Mouse (Mus musculus): Measurements from ENCODE around the gene Mtnr1a.
"Not testable (repeated sequence)": the region's sequence is repeated elsewhere in the genome, so short reads cannot be mapped to it uniquely, and the experiment has no call there.

The Mtnr1a gene

DNA sequence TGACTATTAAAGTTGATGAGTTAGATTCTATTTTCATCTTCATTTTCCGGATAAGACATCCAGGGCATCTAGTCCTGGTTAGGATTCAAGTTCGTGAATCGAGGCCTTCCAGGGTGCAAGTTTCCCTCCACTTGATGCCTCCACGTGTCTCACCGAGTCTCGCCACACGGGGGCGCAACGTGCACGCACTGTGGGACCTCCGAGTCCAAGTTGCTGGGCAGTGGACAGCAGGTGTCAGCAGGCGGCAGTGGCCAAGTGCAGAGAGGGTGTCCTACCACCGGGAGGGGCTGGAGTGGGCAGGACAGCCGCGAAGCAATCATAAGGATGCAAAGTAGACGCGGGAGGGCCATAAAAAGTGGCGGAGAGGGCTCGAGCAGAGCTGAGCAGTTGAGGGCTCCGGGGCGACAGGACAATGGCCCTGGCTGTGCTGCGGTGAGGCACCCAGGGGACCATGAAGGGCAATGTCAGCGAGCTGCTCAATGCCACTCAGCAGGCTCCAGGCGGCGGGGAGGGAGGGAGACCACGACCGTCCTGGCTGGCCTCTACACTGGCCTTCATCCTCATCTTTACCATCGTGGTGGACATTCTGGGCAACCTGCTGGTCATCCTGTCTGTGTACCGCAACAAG, at the start of gene Mtnr1a:
Gene Mtnr1a, plus strand, starts transcription at position 379 of the 628 bp plus-strand sequence.
- peak; percentile 74 for DNase-seq (ENCODE audit: low spot score)

DNA sequence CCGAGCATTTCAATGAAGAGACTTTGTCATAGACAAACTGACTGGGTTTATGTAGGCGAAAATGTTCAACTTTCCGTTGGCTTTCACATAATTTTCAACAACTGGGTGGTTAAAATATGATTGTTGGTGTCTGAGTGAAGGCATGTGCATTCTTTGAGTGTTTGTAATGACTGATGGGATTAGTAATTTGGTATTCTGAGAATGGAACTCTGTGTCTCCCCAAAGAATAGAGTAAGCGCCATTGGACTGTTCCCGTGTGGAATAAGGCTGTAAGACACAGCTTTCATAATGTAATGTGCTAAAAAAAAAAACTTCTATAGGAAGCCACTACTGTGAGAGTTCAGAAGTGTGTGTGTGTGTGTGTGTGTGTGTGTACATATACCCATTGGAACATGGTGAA, 49.7 kb upstream of the Mtnr1a start:
- DNase-seq (ENCODE audit: low spot score), result no peak

DNA sequence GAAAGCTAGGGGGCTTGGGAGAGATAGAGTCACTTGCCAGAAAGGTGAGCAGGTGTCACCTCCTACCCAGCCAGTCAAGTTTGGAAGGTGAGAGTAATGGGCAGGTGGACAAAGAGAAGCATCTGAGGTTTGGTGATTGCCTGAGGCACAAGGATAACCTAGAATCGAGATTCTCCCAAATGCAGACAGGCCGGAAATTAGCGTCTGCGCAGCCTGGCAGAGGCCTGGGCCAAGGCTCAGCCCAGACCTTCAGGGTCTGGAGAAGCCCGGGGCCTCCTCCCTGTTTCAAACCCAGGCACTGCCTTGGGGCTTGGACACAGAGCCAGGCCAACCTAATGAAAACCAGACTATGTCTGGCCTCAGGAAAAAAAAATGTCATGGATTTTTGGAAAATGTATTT, 47.8 kb upstream of the Mtnr1a start:
- no peak for DNase-seq (ENCODE audit: low spot score)

DNA sequence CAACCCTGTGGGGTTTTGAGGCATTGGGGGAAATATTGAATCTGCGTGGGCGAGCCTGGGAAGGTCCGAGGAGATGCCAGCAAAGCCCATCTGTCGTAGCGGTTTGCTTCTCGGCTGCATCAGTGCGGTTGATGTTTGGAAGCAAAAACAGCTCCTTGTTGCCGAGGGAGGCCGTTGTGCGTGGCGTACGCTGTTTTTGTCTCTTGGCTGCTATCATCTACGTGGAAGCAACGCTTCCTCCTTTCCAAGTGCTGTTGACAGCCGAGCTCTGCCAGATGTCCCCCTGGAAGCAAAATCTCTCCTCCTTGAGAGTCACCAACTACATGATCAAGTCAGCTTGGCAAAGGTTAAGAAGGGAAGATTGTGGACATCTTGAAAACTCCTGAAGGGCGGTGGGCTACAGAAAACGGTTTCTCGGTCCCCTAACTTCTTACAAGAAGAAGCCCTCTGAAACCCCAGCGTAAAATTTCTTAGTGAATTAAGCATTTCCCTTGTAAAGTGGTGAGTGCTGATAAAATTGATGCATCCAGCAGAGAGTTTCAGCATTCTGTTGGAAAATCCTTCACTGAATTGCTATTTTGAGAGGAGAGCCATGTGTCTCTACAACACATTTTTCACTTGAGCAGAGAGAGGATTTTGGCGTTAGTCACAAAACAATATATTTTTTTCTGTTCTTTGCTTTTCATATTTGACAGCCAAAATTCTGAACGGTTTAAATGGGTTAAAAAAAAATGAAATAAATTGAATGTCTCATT, 46.8 kb upstream of the Mtnr1a start:
- DNase-seq (ENCODE audit: low spot score), result no peak

DNA sequence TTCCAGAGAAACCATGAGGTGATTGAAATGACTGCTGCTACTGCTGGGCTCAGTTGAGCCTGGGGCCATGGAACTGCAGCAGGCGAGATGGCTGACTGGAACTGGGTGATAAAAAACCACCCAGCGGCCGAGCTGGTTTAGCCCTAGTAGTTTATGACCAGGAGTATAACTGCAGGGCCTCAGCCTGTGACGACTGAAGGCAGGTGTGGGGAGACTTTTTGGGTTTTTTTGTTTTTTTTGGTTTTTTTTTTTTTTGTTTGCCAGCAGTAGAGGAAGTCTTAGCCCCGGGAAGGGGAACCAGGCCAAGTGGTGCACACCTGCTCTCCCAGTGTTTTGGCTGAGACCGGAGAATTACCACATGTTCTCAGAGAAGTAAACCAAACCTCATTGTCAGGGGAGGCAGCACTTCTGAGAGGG, 40.8 kb upstream of the Mtnr1a start:
- no peak for DNase-seq (ENCODE audit: low spot score)

DNA sequence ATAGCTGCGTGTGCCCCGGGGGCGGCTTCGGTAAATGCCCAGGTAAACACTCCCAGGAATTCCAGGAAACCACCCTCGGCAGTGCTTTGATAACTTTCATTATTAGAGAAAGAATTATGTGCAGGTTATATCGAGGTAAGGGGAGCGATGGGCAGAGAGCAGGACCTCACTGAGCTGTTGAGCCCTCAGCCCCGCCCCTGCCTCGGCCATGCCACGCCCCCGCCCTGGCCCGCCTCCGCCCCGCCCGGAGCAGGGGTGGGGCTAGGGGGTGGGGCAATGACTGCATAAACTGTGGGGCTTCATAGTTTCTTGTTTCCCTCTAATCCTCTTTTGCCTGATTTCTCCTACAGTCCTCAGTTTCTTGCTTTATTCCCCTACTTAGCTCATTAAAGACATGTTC, 30.6 kb upstream of the Mtnr1a start:
- no peak for DNase-seq (ENCODE audit: low spot score)

DNA sequence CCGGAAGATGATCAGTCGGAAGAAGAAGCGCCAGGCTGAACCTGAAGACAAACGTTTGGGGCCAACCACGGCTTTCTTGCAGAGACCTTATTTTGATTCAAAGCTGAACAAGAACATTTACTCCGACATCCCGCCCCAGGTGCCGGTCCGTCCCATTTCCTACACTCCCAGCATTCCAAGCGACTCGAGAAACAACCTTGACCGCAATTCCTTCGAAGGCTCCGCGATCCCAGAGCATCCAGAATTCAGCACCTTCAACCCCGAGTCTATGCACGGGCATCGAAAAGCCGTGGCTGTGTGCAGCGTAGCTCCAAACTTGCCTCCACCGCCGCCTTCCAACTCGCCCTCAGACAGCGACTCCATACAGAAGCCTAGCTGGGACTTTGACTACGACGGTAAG, 24.8 kb upstream of the Mtnr1a start:
- no peak for DNase-seq (ENCODE audit: low spot score)

DNA sequence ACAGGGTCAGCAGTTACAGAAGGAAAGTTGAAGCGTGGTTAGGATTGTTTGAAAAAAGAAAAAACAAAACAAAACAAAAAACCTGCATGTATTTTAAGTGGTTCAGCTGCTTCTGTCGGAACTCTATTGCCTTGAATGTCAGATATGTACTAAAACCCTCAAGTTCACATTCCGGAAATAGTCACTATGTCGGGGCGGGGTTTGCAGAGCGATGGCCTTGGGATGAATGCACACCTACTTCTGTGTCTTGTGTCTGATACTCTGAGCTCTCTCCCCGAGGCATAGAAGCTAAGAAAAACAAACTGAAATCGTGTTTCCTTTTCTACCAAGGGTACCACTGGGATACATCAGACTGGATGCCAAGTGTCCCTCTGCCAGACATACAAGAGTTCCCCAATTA, 18.5 kb upstream of the Mtnr1a start:
- DNase-seq (ENCODE audit: low spot score), result no peak

DNA sequence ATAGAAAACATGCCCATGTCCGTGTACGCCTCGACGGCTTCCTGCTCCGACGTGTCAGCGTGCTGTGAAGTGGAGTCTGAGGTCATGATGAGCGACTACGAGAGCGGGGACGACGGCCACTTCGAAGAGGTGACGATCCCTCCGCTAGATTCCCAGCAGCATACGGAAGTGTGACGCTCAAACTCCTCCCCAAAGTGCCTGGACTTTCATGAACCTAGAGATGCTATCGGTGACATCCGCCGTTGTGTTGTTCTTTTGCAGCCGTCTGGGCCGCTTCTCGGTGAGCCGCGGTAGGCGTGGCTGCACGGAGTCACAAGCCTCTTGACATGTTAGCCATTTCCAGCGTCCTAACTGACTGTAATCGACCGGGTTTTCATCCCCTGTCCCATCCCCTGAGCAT, 17.7 kb upstream of the Mtnr1a start:
- DNase-seq (ENCODE audit: low spot score), result no peak

DNA sequence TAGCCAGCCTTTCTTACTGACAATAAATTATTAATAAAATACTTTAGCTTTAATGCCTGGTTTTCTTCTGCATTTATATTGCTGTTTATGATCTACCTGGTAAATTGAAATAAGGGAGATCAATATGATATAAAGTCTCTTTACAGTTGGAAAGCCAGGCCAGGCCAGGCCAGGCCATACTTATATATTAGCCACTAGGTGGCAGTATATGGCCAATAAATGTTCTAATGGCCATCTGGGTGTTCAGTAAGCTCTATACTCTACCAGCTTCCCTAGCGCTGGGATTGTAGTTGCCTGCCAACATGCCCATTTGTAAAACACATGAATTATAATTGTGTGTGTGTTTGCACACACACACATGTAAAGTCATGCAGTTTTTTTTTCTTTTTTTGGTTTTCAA, 16.7 kb upstream of the Mtnr1a start:
- peak; percentile 41 for DNase-seq (ENCODE audit: low spot score)

DNA sequence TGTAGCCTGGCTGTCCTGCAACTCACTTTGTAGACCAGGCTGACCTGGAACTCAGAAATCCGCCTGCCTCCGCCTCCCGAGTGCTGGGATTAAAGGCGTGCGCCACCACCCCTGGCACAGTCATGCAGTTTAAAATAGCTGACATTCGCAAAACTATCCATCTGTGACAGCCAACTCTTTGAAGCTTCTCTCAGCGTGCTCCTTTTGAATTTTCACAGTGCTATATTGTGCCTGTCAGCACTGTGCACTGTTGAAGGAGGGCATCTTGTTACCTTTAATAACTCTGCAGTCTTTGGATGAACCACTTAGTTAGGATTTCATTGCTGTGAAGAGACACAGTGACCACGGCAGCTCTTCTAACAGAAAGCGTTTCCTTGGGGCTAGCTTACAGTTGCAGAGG, 16.3 kb upstream of the Mtnr1a start:
- DNase-seq (ENCODE audit: low spot score), result no peak

DNA sequence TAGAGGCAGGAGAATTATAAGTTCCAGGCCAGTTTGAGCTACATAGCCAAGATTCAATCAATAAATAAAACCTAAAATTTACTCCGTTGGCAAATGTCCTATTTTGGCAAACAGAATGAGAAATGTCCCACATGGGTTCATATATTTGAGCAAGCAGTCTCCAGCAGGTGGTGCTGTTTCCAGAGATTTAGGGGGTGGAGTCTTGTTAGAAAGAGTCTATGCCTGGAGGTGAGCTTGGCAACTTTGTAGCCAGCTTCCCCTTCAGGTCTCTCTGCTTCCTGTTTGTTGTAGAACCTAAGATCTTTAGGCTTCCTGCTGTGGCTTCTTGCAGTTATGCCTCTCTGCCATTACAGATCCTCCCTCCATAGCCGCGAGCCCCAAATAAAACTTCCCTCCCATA, 13.4 kb upstream of the Mtnr1a start:
- peak; percentile 5 for DNase-seq (ENCODE audit: low spot score)

DNA sequence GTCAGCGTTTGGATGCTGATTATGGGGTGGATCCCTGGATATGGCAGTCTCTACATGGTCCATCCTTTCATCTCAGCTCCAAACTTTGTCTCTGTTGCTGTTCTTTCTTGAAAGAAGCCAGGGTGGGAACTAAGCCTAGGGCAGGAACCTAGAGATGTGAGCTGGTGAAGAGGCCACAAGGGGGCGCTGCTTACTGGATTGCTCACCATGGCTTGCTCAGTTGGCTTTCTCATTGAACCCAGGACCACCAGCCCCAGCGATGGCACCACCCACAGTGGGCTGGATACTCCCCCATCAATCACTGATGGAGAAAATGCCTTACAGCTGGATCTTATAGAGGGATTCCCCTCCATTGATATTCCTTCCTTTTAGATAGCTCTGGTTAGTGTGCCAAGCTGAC, 12.1 kb upstream of the Mtnr1a start:
- no peak for DNase-seq (ENCODE audit: low spot score)

DNA sequence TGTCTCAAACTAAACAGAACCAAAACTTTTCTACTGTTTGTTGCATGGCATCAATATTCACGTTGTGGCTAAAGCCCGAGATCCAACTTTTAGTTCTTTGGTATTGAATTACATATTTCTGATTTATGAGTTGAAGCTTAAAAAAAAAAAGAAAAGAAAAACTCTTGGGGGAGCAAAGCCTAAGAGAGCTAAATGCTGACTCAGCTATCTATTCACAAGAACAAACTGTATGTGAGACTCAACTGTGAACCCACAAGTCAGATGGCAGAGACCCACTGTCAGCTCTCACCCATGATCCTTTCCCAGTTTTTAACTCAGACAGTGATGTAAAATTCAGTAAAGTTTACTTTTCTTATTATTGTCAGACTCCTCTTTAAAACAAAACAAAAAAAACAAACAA, 8.9 kb upstream of the Mtnr1a start:
- no peak for DNase-seq (ENCODE audit: low spot score)

DNA sequence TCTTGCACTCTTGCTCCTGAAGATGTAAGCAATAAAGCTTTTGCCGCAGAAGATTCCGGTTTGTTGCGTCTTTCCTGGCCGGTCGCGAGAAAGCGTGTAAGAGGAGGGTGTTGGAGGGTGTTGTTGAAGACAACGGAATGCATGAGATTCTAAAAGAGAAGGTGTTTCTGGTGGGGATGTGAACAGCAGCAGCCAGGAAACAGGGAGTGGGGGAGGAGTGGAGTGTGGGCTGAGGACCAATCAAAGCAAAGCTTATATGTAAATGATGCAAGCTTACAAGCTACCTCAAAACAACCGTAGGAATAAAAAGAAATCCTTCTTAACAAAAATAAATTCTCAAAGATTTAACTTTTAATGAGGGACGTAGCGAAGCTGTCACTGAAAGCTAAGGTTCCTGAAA, 6.6 kb upstream of the Mtnr1a start:
- no peak for DNase-seq (ENCODE audit: low spot score)

DNA sequence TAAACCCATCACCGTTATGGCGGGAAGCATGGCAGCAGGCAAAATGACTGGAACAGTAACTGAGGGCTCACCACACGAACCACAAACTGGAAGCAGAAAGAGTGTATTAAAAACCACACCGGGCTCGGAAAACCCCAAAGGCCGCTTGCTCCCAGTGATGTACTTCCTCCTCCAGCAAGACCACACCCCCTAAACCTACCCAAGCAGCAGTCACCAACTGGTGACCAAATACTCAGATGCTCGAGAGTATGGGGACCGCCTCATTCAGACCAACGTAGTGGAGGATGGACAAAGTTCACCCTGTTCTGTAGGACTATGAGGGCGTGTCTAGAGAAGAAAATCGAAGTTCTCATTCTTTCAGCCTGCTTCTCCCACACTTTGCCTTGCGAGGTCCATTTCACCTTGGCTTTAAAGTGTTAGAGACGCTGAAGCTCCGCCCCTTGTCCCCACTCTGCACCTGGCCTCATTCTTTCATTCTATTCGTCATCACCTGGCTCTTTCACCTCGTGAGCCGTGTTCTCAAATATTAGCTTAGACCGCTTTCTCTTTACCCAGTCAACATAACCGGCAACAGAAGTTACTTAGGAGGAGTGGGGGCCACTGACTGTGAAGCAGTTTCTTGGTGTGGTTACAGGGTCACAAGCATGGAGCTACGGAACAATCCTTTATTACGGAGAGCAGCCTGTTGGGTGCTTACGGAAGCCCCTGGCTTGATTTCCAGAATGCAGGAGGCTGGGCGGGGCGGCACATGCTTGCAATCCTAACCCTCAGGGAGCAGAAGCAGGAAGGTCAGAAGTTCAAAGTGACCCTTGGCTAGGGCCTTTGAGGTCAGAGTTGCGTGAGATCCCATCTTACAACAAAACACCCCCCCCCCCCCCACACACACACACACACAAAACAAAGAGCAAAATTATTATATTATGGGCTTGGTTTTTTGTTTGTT, 5.7 kb upstream of the Mtnr1a start:
- DNase-seq (ENCODE audit: low spot score), result no peak

DNA sequence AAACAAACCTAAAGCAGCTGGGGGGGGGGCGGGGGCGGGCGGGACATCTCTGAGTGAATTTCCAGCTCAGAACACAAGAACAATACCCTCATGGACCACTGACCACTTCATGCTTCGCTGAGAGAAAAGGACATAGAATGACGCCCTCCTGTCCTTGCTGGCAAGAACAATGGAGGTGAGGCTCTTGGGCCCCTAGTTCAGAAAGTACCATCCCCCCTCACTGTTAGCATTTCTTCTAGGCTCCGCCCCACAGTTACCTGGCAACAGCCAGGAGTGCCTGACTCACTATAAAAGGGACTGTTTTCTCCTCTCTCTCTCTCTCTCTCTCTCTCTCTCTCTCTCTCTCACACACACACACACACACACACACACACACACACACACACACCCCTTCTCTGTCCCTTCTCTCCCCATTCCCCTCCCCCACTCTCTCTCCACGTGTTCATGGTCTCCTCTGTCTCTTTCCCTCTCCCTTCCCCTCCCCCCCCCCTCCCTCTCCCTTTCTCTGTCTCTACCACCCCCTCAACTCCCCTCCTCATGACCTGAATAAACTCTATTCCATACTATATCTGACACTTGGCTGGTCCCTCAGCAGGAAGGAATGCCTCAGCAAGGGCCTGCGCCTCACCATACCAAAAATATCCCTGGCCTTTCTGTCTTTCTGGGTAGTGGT, 4.6 kb upstream of the Mtnr1a start:
- DNase-seq (ENCODE audit: low spot score), result no peak

DNA sequence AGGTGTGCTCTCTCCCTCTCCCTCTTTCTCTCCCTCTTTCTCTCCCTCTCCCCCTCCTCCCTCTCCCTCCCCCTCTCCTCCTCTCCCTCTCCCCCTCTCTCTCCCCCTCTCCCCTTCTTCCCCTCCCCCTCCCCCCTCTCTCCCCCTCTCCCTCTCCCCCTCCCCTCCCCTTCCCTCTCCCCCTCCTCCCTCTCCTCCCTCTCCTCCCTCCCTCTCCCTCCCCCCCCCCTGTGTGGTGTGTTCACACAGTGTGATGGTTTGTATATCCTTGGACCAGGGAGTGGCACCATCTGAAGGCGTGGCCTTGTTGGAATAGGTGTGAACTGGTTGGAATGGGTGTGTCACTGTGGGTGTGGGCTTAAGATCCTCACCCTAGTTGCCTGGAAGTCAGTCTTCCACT, 3.5 kb upstream of the Mtnr1a start:
- DNase-seq (ENCODE audit: low spot score), result not testable (repeated sequence)

DNA sequence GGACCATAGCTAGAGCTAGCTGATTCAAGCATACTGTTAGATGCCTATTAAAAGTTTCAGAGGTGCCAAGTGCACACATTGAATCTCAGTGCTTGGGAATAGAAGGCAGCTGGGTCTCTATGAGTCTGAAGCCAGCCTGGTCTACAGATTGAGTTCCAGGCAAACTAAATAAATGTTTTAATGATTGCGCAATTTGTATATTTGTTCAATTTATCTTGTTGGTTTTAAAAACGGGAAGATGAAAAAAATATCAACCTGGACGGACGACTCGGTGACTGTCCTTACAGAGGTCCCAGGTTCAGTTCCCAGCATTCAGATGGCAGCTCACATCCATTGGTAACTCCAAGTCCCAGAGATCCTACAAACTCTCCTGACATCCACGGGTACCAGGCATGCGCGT, 2.0 kb downstream of the Mtnr1a start:
- no peak for DNase-seq (ENCODE audit: low spot score)

DNA sequence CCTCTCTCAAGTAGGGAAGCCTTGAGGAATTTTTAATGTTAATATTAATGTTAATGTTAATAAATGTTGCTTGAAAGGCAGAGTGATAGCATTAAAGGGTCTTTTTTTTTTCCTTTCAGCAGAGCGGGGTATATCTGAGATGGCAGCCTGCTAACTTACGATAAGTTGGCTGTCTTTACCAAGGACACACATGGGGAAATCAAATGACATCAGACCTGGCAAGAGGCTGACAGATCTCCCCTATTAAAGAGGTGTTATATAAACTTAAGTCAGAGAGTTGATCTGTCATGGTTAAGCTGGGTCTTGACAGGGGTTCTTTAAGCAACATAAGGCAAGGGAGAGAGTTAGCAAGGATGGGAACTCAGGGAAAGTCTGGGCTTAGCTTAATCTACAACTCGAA, 11.9 kb downstream of the Mtnr1a start:
- no peak for DNase-seq (ENCODE audit: low spot score)

DNA sequence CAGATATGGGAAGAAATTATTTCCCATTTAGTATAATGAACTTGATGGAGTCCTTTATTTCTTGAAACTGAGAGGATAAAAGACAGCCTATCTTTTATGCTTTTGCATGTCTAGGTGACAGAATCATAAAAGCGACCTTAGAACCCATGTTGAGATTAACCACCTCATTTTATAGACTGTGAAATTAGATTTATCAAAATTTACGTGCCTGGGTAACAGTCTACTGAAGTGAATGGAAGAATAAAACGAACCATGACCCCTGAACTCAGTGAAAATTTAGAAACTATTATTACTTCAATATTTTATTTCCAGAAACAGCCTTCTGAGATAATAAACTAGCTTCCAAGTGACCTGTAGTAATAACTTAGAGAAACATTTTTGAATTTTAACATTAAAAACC, 24.7 kb downstream of the Mtnr1a start:
- DNase-seq (ENCODE audit: low spot score), result no peak

DNA sequence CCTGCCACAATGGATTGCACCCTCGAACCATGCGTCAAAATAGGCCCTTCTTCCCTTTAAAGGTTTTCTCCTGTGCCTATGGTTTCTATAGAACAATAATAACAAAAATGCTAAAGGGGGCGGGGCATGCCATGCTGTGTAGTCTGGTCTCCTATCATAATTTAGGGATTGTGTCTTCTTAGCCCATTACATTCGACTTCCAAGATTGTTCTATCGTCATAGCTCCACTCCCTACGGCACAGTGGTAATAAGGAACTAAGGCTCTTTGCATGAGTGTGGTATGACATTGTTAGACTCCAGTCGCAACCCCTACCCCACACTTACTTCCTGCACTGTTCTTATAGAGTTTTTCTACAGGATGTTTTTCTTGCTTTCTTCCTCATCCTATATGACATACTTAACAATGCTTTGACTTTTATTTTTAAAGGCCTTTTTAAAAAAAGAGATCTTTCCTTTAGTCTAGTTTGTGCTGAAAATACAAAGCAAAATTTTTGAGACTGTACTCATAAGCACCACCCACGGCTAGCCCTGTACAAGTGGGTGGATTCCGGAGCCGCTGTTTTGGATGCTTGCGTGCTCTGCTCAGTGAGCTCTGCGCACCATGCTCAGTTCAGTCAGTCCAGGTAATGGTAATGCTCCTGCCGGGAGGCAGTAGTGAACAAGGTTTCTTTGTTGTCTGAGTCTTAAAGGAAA, 40.6 kb downstream of the Mtnr1a start:
- no peak for DNase-seq (ENCODE audit: low spot score)
